Mouse (Mus musculus): ENCODE data around the gene Tnfaip3.
A peak's percentile ranks its signal among the peaks of the same experiment; 100 is the strongest.

Gene Tnfaip3

GRCm38 (mm10) chr10:19014381-19015256 lies 838 bp downstream of the Tnfaip3 start:
- DNase-seq (ENCODE audit: low spot score in 2 of 2), result peak; percentile 70 to 73

GRCm38 (mm10) chr10:19013351-19013750 lies 2.1 kb downstream of the Tnfaip3 start:
- no peak for DNase-seq (ENCODE audit: low spot score in 2 of 2)

GRCm38 (mm10) chr10:19012616-19013015 lies 2.8 kb downstream of the Tnfaip3 start:
- DNase-seq (ENCODE audit: low spot score in 2 of 2), result no peak

GRCm38 (mm10) chr10:19011832-19012440 lies 3.5 kb downstream of the Tnfaip3 start:
- no peak for DNase-seq (ENCODE audit: low spot score in 2 of 2)

GRCm38 (mm10) chr10:19010414-19010813 lies 5.0 kb downstream of the Tnfaip3 start:
- no peak for DNase-seq (ENCODE audit: low spot score in 2 of 2)

GRCm38 (mm10) chr10:19009186-19009672 lies 6.2 kb downstream of the Tnfaip3 start:
- no peak for DNase-seq (ENCODE audit: low spot score in 2 of 2)

GRCm38 (mm10) chr10:19008607-19008940 lies 6.9 kb downstream of the Tnfaip3 start:
- no peak for DNase-seq (ENCODE audit: low spot score in 2 of 2)

GRCm38 (mm10) chr10:19007897-19008606 lies 7.4 kb downstream of the Tnfaip3 start:
- DNase-seq (ENCODE audit: low spot score in 2 of 2), result no peak

- no peak for DNase-seq (ENCODE audit: low spot score in 2 of 2)
Measured at GRCm38 (mm10) chr10:19002091-19002785, 13.2 kb downstream of the Tnfaip3 start.

- peak; percentile 51 to 71 for DNase-seq (ENCODE audit: low spot score in 2 of 2)
Measured at GRCm38 (mm10) chr10:18999427-18999826, 16.0 kb downstream of the Tnfaip3 start.

- no peak for DNase-seq (ENCODE audit: low spot score in 2 of 2)
Measured at GRCm38 (mm10) chr10:18996331-18996730, 19.1 kb downstream of the Tnfaip3 start.

- DNase-seq (ENCODE audit: low spot score in 2 of 2), result no peak
Measured at GRCm38 (mm10) chr10:18995465-18996261, 19.8 kb downstream of the Tnfaip3 start.

- no peak for DNase-seq (ENCODE audit: low spot score in 2 of 2)
Measured at GRCm38 (mm10) chr10:18992971-18993370, 22.5 kb downstream of the Tnfaip3 start.

GRCm38 (mm10) chr10:18991057-18991456 lies 24.4 kb downstream of the Tnfaip3 start:
- no peak for DNase-seq (ENCODE audit: low spot score in 2 of 2)

- DNase-seq (ENCODE audit: low spot score in 2 of 2), result no peak
Measured at GRCm38 (mm10) chr10:18987907-18988199, 27.6 kb downstream of the Tnfaip3 start.

- DNase-seq (ENCODE audit: low spot score in 2 of 2), result no peak
Measured at GRCm38 (mm10) chr10:18987046-18987906, 28.2 kb downstream of the Tnfaip3 start.

- no peak for DNase-seq (ENCODE audit: low spot score in 2 of 2)
Measured at GRCm38 (mm10) chr10:18985516-18985915, 29.9 kb downstream of the Tnfaip3 start.

- no peak for DNase-seq (ENCODE audit: low spot score in 2 of 2)
Measured at GRCm38 (mm10) chr10:18983514-18983913, 31.9 kb downstream of the Tnfaip3 start.

GRCm38 (mm10) chr10:18974486-18974885 lies 41.0 kb downstream of the Tnfaip3 start:
- no peak for DNase-seq (ENCODE audit: low spot score in 2 of 2)

GRCm38 (mm10) chr10:18966893-18967292 lies 48.6 kb downstream of the Tnfaip3 start:
- DNase-seq (ENCODE audit: low spot score in 2 of 2), result no peak

Measured in thymus, postnatal 10 days (tissue).